Mouse (Mus musculus) G1E-ER4 (cell line): ENCODE results near the gene Cpsf2. TPM values are rescaled to one million over a fixed set of nuclear protein-coding genes. Genes with fewer than 3 reads are reported as not detected.

Source experiments
- GATA1 ChIP-seq: IDR thresholded peaks from one replicate; pipeline ENCODE4 v1.8.0; 2012; ENCODE audit warnings: low read length, inconsistent platforms
- polyA plus RNA-seq: library from polyadenylated mRNA; stranded (reverse); fragments of >175 nt; gene quantifications from 2 replicates; pipeline ENCODE4 v1.2.3, GENCODE M21; 2012

Gene Cpsf2
- polyA plus RNA-seq, 1 experiment, result 34.5 TPM

DNA sequence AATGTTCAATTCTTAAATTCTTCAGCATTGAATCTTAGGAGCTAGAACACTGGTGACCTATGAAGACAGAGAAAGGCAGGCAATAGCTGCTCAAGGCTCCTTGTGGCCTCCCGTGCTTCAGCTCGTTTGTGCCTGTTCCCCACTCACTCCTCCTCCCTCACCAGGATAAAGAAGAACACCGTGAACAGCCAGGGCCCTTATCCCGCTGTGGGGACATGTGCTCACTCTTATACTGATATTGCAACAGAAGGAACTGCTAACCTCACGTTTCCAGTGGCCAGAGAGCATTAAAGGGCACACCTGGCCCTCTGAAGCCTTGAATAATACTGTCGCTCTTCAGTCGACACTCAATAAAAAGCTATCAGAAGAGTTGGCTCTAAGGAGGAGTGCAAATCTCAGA, 53.4 kb downstream of the Cpsf2 start:
- TF ChIP-seq GATA1, result no peak

DNA sequence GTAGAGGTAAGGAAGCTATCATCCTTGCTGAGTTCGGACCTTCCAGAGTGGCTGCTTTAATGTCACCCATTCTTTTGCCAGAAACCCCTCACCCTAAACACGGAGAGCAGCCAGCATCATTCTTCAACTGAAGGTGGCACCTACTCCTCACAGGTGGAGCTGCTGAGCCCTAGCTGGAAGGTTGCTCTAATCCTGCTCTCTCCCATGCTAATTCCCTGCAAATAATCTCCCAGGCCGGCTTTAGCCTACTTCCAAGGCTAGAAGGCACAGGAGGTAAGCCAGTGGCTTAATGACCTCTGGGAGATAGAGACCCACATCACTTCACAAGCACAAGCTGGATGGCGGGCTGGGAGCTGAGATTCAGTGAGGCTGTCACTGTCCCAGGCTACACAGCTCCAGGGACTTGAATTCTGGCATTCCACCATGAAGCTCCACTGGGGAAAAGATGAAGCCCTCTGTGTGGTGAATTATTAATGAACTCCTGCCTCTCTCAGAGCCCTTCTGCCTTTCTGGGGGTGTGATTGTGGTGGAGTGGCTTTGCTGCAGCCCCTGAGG, 54.2 kb downstream of the Cpsf2 start:
- no peak for TF ChIP-seq GATA1

DNA sequence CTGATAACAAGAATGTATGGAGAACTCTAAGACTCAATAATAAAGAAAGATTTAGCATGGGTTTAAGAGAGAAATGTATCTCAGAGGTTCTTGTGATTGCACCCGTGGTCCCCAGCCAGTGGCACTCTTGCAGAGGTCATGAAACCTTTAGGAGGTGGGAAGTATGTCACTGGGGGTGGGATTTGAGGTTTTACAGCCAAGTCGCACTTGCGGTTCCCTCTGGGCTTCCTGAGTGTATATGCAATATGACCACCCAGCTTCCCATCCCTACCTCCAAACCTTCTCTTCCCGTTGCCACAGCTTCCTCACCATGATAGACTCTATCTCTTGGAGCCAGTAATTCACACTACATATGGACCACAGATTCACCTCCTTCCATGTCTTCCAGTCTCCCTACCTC, 59.1 kb downstream of the Cpsf2 start:
- no peak for TF ChIP-seq GATA1

DNA sequence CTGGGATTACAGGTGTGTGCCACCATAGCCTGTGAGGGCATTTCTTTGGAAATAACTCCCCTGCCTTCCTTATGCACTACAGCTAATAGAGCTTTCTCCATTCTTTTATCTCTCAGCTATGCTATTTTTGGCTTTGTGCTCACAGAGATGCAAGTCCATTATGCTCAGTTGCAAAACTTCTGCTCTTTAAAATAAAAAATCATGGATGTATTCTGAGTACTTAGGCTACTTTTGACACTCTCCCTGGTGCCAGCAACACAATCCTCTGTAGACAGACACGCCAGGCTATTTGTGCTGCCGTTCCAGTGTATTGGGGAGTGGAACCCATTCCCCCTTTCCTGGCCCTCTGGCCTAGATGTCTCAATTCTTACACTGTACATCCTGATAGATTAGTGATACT, 64.1 kb downstream of the Cpsf2 start:
- TF ChIP-seq GATA1, result no peak

DNA sequence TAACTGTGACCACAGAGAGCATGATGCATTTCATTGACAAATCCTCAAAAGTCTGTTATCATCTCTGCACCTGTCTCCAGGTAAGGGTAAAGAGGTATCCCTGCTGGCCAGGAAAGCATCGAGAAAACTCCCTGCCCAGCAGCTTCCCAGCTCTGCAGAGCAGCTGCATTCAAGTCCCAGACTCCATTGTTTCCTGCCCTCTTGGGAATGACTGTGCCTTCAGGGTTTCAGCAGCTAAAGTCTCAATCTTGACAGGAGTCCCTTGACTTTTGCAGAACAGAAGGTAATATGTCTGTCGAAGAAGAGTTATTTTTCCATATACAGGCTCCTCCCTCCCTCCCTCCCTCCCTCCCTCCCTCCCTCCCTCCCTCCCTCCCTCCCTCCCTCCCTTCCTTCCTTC, 65.9 kb downstream of the Cpsf2 start:
- TF ChIP-seq GATA1, result no peak

DNA sequence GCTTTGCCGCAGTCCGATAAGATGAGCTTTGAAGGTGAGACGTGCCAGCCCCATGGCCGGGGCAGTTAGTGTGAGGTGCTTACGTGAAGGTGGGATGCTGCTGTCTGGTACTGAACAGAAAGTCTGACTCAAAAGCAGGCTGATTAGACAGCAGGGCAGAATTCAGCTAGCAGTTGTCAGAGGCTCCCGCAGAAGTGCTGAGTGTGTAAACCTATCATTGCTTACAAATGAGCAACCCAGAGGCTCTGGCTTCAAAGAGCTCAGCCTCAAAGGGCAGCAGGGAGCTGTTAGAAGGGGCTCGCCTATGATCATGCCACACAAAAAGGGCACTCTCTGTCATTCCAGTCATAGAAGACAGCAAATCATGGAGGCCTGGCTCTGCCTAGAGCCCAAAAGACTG, 66.5 kb downstream of the Cpsf2 start:
- no peak for TF ChIP-seq GATA1

DNA sequence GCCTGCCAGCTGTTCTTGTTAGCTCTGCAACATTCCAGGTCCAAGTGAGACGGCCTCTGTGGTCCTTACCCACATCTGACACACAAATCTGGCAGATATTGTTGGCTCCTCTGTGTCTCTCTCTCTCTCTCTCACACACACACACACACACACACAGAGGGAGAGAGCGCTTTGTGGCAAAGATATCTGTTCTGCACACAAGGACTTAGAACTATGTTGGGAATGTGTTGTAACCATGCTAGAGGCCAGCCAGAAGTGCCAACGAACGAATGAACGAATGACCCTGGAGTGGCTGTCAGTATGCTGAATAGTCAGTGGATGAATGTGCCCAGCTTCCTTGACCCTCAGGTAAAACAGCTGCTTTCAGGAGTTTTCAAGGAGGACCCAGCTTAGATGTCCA, 68.1 kb downstream of the Cpsf2 start:
- no peak for TF ChIP-seq GATA1

DNA sequence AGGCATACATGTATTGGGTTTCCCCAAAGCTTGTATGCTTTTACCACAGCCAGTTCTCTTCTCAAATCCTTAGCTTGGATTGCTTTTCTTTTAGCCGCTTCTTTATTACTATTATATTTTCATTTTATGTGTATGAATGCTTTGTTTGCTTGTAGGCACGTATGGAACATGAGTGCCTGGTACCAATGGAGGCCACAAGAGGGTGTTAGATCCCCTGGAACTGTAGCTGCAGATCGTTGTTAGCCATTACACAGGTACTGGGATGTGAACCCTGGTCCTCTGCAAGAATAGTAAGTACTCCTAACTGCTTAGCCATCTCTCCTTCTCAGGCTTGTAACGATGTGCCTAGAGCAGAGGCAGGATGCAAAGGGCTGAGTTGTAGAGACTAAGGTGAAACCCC, 78.4 kb downstream of the Cpsf2 start:
- no peak for TF ChIP-seq GATA1

DNA sequence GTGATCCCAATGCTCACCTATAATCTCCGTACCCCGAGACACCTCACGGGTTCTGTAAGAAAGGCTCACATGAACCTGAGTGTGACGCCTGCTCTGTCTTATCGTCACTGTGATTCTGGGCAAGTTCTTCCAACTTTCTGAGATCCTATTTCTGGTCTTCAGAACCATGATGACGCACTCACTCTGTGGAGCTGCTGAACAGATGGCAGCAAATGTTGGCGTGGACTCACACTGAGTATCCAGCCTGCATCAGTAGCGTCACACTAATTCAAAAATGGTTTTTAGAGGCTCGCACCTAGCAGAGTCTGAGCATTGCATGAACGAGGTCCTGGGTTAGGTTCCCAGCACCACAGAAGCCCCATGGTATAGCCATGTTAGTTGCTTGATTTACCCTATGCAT, 80.0 kb downstream of the Cpsf2 start:
- TF ChIP-seq GATA1, result no peak

Other genes with a start within 250 kb of the Cpsf2 start
- gene Fbln5, start 156.9 kb upstream of the Cpsf2 start, polyA plus RNA-seq, result not detected in 2 replicates
- 2.8 and 3.3 TPM in 2 replicates for gene Trip11, start 62.7 kb upstream of the Cpsf2 start, polyA plus RNA-seq
- gene Atxn3, start 17.7 kb upstream of the Cpsf2 start, polyA plus RNA-seq, result 2.0 and 5.0 TPM in 2 replicates
- gene Slc24a4, start 152.7 kb downstream of the Cpsf2 start, polyA plus RNA-seq, result not detected in 2 replicates